Mouse (Mus musculus): ENCODE results near the gene Trip6.
"Not testable (repeated sequence)": the region's sequence is repeated elsewhere in the genome, so short reads cannot be mapped to it uniquely, and the experiment has no call there.

The Trip6 gene

DNA sequence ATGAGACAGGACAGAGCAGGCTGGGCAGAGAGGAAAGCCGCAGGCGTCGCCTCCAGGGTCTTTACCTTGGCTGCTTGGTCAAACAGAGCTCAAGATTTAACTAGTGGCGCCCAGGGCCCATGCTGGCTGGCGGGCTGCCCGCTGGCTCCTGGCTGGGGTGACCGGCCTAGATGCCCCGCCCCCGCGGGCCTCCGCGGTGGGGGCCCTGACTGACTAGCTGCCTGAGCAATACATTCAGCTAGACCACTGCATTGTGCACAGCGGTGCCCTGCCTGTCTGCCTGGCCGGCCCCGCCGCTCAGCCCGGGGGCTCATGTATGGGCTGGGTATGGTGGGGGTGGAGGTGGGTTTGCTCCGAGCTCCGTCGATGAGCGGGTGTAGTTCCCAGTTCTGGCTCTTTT is 13.0 kb downstream of the Trip6 start:
- no peak for DNase-seq (ENCODE audit: low read depth, low spot score)

DNA sequence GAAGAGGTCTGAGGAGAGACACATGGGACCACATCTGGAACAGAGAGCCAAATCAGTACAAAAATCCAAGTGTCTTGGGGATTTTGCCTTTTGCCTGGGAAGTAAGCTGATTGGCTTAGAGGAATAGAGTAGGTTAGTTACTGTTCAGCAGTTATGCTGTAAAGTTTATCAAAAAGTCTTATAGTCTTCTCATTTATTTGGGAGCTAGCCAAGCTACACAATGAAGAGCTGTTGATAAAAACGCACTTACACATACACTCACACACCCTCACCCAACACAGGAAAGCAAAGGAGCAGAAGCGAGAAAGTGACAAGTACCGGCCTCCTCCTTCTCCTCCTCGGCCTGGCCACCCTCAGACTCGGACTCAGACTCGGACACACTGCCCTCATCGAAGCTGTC is 15.0 kb downstream of the Trip6 start:
- DNase-seq (ENCODE audit: low read depth, low spot score), result no peak

DNA sequence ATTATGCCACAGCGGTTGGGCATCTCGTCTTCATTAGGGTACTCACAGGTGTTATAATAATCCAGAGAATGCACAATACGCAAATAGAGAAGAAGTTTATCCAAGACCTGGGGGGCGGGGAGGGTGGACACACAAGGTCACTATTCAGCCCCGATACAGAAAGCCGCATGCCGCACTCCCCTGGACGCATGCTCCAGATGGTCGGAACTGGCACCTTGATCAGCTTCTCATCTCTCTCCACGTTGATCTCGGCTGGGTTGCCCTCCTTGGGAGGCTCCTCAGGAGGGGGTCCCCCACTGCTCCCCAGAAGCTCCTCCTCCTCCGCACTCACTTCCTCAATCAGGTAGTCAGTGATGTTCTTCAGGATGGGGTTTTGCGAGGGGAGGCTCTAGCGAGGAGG is 17.1 kb downstream of the Trip6 start:
- DNase-seq (ENCODE audit: low read depth, low spot score), result no peak

DNA sequence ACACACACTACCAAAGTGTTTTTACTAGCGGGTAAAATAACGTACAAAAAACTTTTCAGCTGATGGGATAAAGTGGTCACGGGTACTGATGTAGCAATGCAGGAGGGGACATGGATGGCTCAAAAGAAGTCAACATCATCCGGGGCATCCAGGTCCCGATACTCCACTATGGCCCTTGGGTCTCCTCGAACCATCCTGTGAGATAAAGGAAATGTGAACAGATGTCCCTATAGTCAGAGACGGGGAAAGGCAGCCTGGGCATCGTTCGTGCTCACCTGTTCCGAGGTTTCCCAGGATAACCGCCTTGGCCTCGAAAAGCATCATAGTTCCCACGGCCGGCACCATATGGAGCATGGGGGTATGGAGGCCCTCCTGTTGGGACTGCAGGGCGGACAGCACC is 18.5 kb downstream of the Trip6 start:
- no peak for DNase-seq (ENCODE audit: low read depth, low spot score)

DNA sequence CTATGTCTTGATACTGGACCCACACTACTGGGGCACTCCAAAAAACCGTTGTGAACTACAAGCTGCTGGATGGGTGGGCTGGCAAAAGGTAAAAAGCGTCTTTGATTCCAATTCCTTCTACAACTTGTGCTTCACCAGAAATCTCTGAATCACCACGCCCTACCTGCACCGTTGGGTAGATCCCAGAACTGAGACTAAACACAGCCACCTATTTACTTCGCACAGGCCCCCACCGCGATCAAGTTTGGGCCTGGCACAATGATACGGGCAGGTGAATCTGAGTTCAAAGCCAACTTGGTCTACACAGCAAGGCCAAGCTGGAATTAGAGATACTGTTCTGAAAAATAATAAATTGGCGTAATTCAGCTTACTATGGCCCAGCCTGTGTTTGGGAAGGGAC is 18.9 kb downstream of the Trip6 start:
- DNase-seq (ENCODE audit: low read depth, low spot score), result no peak

DNA sequence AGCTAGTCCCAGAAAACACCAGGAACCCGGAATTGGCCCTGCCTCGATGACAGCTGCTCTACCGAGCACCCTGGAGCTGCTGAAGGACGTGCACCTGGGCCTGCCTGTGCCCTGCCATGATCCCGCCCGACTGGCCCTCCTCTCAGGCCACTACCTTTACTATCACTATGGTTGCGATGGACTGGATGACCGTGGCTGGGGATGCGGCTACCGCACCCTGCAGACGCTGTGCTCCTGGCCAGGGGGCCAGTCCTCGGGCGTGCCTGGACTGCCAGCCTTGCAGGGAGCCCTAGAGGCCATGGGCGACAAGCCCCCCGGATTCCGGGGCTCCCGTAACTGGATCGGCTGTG is 19.5 kb downstream of the Trip6 start:
- no peak for DNase-seq (ENCODE audit: low read depth, low spot score)

DNA sequence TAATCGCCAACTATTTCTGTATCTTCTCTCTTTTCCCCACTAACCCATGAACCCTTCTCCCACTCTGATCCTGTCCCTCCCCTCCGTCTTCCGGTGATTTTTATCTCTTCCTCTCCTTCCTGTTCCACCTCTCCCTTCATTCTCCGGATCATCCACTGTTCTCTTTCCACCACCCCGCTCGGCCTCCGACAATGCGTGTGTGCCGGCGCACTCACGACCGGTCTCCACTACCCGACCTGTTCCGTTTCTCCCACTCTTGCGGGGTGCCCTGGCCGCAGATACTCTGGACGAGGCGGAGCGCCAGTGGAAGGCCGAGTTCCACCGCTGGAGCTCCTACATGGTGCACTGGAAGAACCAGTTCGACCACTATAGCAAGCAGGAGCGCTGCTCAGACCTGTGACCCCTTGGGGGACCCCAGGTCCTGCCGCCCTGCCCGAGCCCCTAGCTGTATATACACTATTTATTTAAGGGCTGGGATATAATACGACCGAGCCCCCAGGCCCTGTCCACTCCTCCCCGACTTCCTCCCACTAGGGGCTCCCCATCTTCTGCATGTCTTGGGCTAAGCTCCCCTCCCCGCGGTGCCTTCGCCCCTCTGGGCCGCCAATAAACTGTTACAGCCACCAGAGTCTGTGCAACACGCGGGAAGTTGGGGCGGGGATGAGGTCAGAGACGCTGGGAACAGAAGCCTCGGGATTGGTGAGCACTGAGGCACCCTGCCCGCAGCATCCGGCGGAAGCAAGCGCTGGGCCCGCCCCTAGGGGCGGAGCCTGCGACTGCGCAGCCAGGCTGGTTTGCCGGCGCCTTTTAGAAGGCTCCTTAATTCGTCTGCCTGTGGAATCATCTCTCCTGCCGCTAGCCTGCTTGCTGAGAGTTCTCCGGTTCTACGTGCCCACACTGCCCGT is 20.1 kb downstream of the Trip6 start, which contains the start of gene Ufsp1:
TSS of gene Ufsp1 (plus strand) at position 791 of the 905 bp plus-strand sequence.
- DNase-seq (ENCODE audit: low read depth, low spot score), result peak; percentile 88

DNA sequence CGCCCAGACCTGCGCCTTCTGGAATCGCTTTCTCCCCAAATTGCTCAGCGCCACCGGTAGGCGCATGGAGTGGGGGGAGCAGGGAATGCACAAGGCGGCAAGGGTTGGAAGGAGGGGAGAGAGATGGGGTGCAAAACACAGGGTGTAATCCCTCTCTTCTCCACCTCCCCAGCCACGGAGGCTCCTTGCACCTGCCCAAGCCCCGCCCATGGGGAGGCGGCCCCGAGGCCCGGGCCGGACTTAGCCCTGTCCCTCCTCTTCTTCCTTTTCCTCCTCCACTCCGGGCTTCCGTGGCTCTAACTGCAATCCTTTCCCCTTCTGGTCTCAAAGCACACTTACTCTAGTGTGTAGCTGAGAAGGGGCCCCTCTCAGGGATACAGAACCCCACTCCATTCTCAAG is 20.9 kb downstream of the Trip6 start:
- peak; percentile 74 for DNase-seq (ENCODE audit: low read depth, low spot score)

DNA sequence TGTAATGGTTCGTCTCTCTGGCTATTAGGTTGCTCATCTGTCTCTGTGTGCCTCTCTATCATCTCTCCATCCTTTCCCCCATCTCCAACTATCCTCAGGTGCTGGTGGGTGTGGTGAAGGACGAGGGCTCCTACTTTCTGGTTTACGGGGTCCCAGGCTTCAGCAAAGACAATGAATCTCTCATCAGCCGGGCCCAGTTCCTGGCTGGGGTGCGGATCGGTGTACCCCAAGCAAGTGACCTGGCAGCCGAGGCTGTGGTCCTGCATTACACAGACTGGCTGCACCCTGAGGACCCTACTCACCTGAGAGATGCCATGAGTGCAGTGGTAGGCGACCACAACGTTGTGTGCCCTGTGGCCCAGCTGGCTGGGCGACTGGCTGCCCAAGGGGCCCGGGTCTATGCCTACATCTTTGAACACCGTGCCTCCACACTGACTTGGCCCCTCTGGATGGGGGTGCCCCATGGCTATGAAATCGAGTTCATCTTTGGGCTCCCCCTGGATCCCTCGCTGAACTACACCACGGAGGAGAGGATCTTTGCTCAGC is 22.8 kb downstream of the Trip6 start:
- DNase-seq (ENCODE audit: low read depth, low spot score), result no peak

DNA sequence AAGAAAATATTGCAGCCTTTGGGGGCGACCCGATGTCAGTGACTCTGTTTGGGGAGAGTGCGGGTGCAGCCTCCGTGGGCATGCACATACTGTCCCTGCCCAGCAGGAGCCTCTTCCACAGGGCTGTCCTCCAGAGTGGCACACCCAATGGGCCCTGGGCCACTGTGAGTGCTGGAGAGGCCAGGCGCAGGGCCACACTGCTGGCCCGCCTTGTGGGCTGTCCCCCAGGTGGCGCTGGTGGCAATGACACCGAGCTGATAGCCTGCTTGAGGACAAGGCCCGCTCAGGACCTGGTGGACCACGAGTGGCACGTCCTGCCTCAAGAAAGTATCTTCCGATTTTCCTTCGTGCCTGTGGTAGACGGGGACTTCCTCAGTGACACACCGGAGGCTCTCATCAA is 23.5 kb downstream of the Trip6 start:
- peak; percentile 82 for DNase-seq (ENCODE audit: low read depth, low spot score)

DNA sequence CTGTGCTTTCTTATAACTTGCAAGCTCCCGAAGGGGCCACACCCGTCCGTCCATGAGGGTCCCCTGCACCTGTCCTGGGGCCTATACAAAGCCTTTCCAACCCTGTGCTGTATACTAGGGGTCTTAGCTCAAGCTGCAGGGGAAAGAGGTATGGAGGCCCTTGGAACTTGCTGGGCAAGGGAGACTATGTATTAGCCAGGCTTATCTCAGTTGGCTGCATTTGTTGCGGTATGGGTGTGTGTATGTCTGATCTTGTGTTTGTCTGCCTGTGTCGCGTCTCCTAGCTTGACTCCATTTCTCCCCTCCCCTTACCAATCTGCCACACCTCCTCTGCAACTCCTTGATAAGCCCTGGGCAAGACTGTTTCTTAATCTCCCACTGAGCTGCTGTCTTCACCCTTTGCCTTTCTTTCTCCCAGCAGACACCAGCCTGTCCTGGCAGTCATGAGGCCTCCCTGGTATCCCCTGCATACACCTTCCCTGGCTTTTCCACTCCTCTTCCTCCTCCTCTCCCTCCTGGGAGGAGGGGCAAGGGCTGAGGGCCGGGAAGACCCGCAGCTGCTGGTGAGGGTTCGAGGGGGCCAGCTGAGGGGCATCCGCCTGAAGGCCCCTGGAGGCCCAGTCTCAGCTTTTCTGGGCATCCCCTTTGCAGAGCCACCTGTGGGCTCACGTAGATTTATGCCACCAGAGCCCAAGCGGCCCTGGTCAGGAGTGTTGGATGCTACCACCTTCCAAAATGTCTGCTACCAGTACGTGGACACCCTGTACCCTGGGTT is 24.4 kb downstream of the Trip6 start:
- DNase-seq (ENCODE audit: low read depth, low spot score), result peak; percentile 90

DNA sequence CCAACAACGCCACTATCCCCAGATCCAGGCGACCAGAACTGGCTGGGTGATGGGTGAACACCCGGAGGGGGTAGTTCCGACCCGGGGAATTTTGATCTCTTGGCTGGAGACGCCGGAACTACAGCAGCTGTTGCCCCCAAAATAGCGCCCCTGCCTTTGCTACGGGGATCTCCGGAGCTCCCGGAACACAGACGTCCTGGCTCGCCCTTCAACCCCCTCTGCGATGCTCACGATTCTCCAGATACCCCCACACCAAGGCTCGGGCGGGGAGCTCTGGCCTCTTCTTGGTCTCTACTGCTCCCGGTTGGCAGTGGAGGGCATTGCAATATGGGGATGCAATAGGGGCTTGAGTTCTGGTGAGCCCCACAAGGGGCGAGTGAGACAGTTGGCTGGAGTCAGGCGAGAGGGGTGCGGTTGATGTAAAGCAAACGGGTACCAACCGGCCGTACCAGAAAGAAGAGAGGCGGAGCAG is 25.2 kb downstream of the Trip6 start:
- DNase-seq (ENCODE audit: low read depth, low spot score), result no peak

DNA sequence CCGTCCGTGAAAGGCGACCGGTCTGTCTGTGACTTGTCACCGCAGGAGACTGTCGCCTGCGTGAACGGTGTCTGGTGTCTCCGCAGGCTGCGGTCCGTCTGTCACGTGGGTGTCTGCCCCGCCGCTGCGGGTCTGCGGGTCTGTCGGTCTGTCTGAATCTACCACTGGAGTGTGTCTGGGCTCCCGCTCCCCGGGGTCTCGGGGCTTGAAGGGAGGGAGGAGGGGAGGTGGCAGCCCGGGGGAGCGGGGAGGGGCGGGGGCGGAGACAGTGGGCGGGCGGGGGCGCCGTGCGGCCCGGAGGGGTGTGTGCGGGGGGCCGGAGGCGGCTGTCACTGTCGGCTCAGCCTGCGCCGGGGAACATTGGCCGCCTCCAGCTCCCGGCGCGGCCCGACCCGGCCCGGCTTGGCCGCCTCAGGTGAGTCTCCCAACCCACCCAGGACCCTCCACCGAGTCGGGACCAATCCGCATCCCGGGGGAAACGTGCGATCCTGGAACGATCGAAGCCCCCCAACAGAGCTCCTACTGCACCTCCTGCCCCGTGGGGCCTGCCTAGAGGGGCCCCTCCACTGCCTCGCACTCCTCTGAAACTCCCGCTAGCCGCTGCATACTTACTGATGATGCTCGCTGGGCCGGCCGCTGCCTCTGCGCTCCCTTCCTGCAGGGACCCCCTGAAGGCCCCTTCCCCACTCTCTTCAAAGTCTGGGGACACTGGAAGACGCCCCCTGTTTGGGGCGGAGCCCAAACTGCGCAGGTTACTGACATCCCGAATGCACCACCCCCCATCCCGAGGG is 26.1 kb downstream of the Trip6 start:
- no peak for DNase-seq (ENCODE audit: low read depth, low spot score)

DNA sequence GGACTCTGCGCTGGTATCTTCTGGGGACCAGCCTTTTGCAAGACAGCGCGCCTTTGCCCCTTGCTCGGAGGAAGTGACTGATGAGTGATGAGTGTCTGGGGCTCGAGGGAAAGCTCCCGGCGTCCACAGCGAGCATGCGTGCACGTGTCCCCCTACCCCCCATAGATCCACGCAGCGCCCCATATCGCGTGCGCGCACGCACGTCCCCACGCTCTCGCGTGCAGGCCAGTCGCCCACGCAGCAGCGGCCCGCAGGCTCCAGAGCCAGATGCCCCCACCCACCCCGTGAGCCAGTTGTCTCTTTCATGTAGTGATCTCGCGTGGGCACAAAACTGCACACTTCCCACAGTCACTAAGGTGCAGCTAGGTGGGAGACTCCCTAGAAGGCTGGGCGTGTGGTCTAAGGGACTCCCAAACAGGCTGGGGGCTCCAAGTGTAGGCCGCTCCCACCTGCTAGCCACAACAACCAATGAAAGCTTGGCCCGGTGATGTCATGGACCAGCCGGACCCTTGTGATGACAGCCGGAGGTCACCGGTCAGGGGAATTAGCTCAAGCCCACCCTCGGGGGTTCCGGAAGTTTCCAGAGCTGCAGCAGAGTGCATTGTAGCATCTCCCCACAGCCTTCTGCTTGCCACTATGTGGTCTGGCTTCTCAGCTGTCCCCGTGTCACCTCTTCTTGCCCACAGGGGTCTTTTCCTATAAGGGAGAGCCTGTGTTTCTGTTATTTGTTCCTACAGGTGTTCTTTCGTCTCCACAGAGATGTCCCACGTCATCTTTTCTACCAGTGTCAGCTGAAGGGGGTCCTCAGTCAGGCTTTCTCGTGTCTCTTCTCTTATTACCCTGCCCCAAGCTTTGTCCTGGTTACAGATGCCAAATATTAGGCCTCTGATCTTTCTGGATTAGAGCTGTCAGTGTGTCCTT is 26.9 kb downstream of the Trip6 start, which contains the start of gene Ache:
TSS of gene Ache (plus strand) at position 488 of the 921 bp plus-strand sequence.
- no peak for DNase-seq (ENCODE audit: low read depth, low spot score)

DNA sequence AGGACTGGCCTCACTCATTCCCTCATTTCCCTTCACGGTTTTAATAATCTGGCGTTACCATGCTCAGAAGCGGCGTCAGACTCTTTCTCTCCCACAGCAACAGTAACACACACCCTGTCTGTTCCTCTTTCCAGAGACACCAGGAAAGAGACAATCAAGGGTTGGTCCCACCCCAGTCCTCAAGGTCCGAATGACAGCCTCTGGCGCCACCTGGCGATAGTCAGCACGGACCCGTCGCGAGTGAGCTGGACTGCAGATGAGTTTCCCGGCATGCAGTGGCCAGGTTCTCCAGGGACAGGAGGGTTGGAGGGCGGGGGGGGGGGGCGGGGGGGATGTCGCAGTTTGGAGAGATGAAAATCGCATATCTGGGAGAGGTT is 27.6 kb downstream of the Trip6 start:
- DNase-seq (ENCODE audit: low read depth, low spot score), result no peak

DNA sequence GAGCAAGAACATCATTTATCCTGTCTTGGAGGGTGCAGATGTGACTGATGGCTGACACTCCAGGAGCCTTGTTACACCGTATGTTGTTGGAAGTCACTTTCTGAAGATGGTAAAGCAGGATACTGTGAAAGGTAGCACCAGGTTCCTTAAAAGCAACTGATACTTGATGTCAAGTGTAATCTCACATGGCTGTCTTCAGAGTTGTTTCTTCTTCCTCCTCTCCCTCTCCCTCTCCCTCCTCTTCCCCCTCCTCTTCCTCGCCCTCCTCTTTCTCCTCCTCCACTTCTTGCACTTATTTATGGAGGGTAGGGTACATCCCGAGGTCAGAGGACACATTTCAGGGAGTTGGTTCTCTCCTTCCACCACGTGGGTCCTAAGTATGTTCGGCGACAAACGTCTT is 28.2 kb downstream of the Trip6 start:
- DNase-seq (ENCODE audit: low read depth, low spot score), result no peak

DNA sequence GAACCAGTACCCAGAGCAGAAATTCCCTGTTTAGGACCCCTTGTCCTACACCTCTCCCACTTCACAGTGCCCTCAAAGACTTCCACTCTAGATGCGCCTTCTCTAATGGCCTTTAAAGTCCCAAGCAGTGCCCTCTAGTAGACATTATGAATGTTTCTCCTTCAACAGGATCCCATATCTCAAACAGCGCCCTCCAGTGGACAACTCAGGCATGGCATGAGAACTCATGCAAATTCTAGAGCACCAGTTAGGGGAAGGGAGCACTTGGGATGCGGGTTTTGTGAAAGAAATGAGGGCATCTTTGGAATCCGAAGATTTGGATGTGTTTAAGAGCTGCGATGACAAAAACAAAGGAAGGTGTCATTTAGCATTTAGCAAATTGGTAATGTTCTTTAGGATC is 29.2 kb downstream of the Trip6 start:
- no peak for DNase-seq (ENCODE audit: low read depth, low spot score)

DNA sequence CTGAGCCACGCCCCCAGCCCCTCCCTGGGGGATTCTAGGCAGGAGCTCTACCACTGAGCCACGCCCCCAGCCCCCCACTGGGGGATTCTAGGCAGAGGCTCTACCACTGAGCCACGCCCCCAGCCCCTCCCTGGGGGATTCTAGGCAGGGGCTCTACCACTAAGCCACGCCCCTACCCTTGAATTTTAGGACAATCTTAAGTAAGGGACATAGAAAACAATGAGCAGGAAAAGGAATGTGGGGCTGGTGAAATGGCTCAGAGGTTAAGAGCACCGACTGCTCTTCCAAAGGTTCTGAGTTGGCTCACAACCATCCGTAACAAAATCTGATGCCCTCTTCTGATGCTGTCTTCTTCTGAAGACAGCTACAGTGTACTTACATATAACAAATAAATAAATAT is 29.8 kb downstream of the Trip6 start:
- not testable (repeated sequence) for DNase-seq (ENCODE audit: low read depth, low spot score)

DNA sequence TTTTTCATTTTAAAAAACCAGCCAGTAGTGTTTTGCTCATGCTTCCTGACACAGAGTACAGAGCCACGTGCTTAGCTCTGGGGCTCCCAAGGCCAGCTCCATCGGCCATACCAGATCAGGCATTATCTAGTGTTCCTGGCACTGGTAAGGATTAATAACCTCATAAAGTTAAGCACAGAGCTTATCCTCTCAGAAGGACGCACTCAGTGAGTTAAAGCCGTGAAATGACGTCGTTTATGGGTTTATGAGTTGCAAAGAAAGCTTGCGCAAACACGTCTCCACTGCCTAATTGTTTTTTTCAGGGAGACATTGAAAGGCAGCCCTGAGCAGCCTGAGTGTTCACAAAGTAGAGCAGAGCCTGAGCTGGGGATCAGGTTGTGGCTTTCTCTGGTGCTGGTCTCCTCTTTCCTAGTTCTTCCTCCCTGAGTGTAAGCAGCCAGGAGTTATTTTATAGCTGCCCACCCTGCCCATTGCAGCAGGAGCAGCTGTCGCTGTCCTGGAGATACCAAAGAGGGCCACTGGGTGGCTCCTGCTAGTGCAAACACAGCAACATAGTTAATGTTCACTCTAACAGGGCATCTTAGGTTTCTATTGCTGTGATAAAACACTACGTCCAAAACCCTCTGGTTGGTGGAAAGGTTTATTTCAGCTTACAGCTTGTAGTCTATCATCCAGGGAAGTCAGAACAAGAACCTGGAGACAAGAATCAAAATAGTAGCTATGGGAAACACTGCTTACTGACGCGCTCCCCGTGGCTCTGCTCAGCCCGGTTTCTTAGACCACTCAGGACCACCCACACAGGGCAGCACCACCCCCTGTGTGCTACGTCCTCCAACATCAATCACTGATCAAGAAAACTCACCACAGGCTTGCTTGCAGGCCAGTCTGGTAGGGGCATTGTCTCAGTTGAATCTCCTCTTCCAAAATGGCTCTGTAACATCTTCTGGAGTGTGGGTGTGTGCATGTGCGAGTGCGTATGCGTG is 36.6 kb downstream of the Trip6 start:
- no peak for DNase-seq (ENCODE audit: low read depth, low spot score)
